Mouse (Mus musculus) small intestine, adult 2 months (tissue): Measurements from ENCODE around the gene Adam33.

Experiments
- CTCF ChIP-seq: fragments of 200-500 bp; IDR thresholded peaks from 2 replicates; pipeline ENCODE4 v1.5.1; 2012; ENCODE audit warnings: low read depth, mild to moderate bottlenecking, control low read depth, inconsistent platforms, low read length, moderate library complexity, mixed read lengths; ENCODE audit not compliant: insufficient replicate concordance, insufficient read length; ENCODE audit errors: extremely low read depth
- POLR2A ChIP-seq: fragments of 200-500 bp; IDR thresholded peaks from 2 replicates; pipeline ENCODE4 v1.6.1; 2012; ENCODE audit warnings: low read depth, mild to moderate bottlenecking, control low read depth, inconsistent platforms, low read length, moderate library complexity

GRCm38 (mm10) chr2:131090852-131091251 is 27.2 kb upstream of the Adam33 start:
- TF ChIP-seq POLR2A: no peak
- no peak for TF ChIP-seq CTCF
